Mouse (Mus musculus): ENCODE measurements around the gene Ugdh. TPM values are rescaled to one million over a fixed set of nuclear protein-coding genes. Genes with fewer than 3 reads are reported as not detected.

Gene Ugdh
- total RNA-seq, 1 experiment from 2014 or later, result 47.7 TPM

Other genes starting within 250 kb of the Ugdh start
- gene Wdr19, start 236.3 kb downstream of the Ugdh start, total RNA-seq (2021), result 8.3 and 9.0 TPM in 2 replicates
- 59.4 and 60.3 TPM in 2 replicates for gene Rfc1, start 100.3 kb downstream of the Ugdh start, total RNA-seq (2021)
- 11.4 and 12.9 TPM in 2 replicates for gene Klb, start 87.6 kb downstream of the Ugdh start, total RNA-seq (2021)
- 867 and 1,107 TPM in 2 replicates for gene Rpl9, start 44.5 kb downstream of the Ugdh start, total RNA-seq (2021)
- 55.1 and 62.9 TPM in 2 replicates for gene Lias, start 44.5 kb downstream of the Ugdh start, total RNA-seq (2021)
- gene Gm43552, start 56.9 kb upstream of the Ugdh start, total RNA-seq (2021), result not detected in 2 replicates
- gene Smim14, start 101.2 kb upstream of the Ugdh start, total RNA-seq (2021), result 133 and 149 TPM in 2 replicates
- 107 and 112 TPM in 2 replicates for gene Ube2k, start 101.3 kb upstream of the Ugdh start, total RNA-seq (2021)

Measured in adrenal gland, postnatal 14 days (tissue).